Mouse (Mus musculus) forebrain, embryonic 16.5 days (tissue): Measurements from ENCODE around the gene Shld2. TPM values are rescaled to one million over a fixed set of nuclear protein-coding genes. Genes with fewer than 3 reads are reported as not detected.

Source experiments
- ATAC-seq: fragments of 200-750 bp; cut with Nextera tagmentation; 2 replicates; pipeline ENCODE4 v1.8.0; 2017; ENCODE audit warnings: mild to moderate bottlenecking, moderate library complexity
- H3K27ac ChIP-seq: fragments of 300-500 bp; sonication (generic); 2 replicates; pipeline ENCODE4 v1.5.1; 2014; ENCODE audit warnings: low read length, control low read depth
- H3K27me3 ChIP-seq: fragments of 300-500 bp; sonication (generic); replicated peaks from 2 replicates; pipeline ENCODE4 v1.6.1; 2014; ENCODE audit warnings: low read length; ENCODE audit not compliant: control insufficient read depth, insufficient read depth
- H3K36me3 ChIP-seq: fragments of 300-500 bp; sonication (generic); 2 replicates; pipeline ENCODE4 v1.6.1; 2014; ENCODE audit not compliant: control insufficient read depth, insufficient read depth
- H3K4me1 ChIP-seq: fragments of 300-500 bp; sonication (generic); replicated peaks from 2 replicates; pipeline ENCODE4 v1.6.1; 2014; ENCODE audit warnings: low read length; ENCODE audit not compliant: control insufficient read depth, insufficient read depth
- H3K4me2 ChIP-seq: fragments of 300-500 bp; sonication (generic); 2 replicates; pipeline ENCODE4 v1.6.1; 2014; ENCODE audit warnings: mild to moderate bottlenecking, low read length, control low read depth
- H3K4me3 ChIP-seq: fragments of 300-500 bp; sonication (generic); replicated peaks from 2 replicates; pipeline ENCODE4 v1.5.1; 2014; ENCODE audit warnings: mild to moderate bottlenecking, low read length, control low read depth
- H3K9ac ChIP-seq: fragments of 300-500 bp; sonication (generic); replicated peaks from 2 replicates; pipeline ENCODE4 v1.6.1; 2014; ENCODE audit warnings: low read depth, low read length, control low read depth
- H3K9me3 ChIP-seq: fragments of 300-500 bp; sonication (generic); 2 replicates; pipeline ENCODE4 v1.6.1; 2016; ENCODE audit warnings: low read length; ENCODE audit not compliant: control insufficient read depth
- WGBS: fragments of 180-500 bp; shearing (Covaris S2); extraction: QIAGEN DNeasy Blood & Tissue Kit; methylation state at CpG from one replicate; pipeline ENCODE4 v1.1.7; 2014; 5-methylcytosine and 5-hydroxymethylcytosine counted together
- polyA plus RNA-seq: library from polyadenylated mRNA; unstranded; fragments of >200 nt; fragmentation: Nextera tagmentation; extraction: Ambion mirVana; gene quantifications from 2 replicates; pipeline ENCODE4 v1.2.1, GENCODE M21; 2015

Shld2 gene
- polyA plus RNA-seq, 1 experiment from 2014 or later = 6.6 TPM

DNA sequence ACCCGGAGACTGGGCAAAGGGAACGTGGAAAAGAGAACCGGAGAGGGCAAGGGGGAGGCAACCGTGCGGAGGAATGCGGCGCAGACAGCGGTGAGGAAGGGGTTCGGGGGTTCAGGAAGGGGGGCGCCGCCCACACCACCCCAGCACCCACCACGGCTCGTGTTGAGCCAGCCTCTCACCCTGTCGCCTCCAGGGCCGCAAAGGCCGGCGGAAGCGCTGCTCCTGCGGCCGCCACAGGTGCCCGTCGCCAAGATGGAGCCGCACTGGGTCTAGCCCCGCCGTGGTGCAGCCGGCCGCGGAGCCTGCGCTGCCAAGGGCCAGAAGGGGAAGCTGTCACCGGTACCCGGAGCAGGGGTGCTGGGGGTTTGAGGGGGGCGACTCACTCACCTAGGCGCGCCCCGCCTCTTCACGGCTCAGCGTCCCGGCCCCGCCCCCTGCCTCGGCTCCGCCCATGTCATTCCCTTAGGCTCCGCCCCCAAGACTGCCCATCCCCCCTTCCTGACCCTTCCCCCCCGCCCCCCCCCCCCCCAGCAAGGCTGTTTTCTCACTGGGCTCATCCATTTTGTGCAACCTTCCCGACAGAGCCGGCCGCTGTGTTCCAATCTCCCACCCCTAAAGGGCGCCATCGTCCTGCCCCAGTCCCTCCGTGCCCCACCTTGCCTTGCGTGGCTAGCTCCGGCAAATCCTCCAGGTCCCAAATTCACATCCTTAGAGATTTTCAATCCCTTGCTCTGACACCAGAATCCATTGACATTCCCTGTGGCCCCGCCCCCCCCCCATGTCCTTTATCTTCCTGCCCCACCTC lies 108.9 kb downstream of the Shld2 start, which contains the start of gene Gprin2:
Gprin2 (minus strand) TSS at position 423 of the 805 bp plus-strand sequence.
- no peaks in the 10 kb centered on the region for H3K4me1 ChIP-seq
- no peaks in the 10 kb centered on the region for H3K9me3 ChIP-seq
- WGBS = 4% methylated on average over 41 of the region's 52 CpGs
- peak within 1 kb of the TSS; percentile 84 for H3K4me2 ChIP-seq
- peak within 1 kb of the TSS; percentile 24; the same call in 1 of the 2 replicates for H3K27ac ChIP-seq
- ATAC-seq = peak; percentile 75
- H3K36me3 ChIP-seq = no peaks in the 10 kb centered on the region
- H3K9ac ChIP-seq = peak within 1 kb of the TSS; percentile 86
- no peaks in the 10 kb centered on the region; the same call in 1 of the 2 replicates for H3K27me3 ChIP-seq
- peak within 1 kb of the TSS; percentile 82 for H3K4me3 ChIP-seq

GRCm38 (mm10) chr14:34200738-34201230 lies 109.5 kb downstream of the Shld2 start:
- Histone ChIP-seq H3K9me3 (no peaks in the 10 kb centered on the region), H3K4me2 (peak overlapping the region; percentile 84), H3K27ac (no peak overlapping the region), H3K9ac (peak overlapping the region; percentile 86), H3K36me3 (no peaks in the 10 kb centered on the region), H3K27me3 (no peaks in the 10 kb centered on the region; the same call in 1 of the 2 replicates), H3K4me3 (peak overlapping the region; percentile 82), H3K4me1 (no peaks in the 10 kb centered on the region)
- WGBS = 2% methylated on average over 19 of the region's 19 CpGs
- ATAC-seq = peak; percentile 83

DNA sequence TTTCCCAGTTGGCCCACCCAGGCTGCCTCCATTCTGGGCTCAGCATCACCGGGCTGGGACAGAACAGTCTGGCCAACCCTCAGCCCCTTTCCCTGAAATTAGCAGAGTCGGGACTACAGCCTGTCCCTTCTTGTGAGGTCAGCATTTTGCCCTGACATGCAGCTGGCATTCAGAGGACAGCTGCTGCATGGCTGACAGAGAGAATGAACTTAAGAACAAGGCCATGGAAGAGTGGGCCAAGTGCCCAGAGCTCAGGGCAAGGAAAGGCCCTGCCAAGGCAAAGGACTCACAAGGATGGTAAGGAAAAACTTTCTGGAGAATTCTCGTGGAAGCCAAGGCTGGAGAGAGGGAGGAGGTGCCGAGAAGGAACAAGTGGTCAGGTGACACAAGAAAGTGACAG lies 113.6 kb downstream of the Shld2 start:
- Histone ChIP-seq H3K9ac (no peak overlapping the region), H3K4me2 (no peak overlapping the region), H3K9me3 (no peaks in the 10 kb centered on the region), H3K36me3 (no peaks in the 10 kb centered on the region), H3K27ac (no peak overlapping the region), H3K4me3 (no peak overlapping the region), H3K4me1 (no peaks in the 10 kb centered on the region), H3K27me3 (no peaks in the 10 kb centered on the region; the same call in 1 of the 2 replicates)
- no peak for ATAC-seq
- 46% methylated on average over 4 of the region's 4 CpGs for WGBS

DNA sequence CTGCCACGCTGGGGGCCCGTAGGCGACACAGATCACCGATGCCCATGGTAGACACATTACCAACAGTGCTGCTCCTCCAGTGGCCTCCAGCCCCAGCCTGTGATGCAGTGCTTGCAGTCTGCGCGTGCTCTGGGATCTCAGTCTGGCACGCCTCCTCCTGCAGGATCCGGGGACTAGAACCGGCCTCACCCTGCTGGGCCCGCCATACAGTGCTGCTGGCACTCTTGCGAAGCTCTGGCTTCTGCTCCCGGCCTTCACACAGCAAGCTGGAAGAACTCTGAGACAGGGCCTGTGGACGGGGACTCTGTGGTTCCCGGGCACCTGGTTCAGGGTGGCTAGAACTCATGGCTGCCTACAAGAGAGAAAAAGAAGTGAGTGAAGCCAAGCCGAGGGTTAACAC lies 114.8 kb downstream of the Shld2 start:
- no peaks in the 10 kb centered on the region for H3K36me3 ChIP-seq
- H3K9me3 ChIP-seq = no peaks in the 10 kb centered on the region
- no peaks in the 10 kb centered on the region for H3K4me1 ChIP-seq
- no peak overlapping the region for H3K4me3 ChIP-seq
- H3K27ac ChIP-seq = no peak overlapping the region
- no peak overlapping the region for H3K4me2 ChIP-seq
- WGBS = 90% methylated on average over 15 of the region's 15 CpGs
- ATAC-seq = no peak
- no peaks in the 10 kb centered on the region; the same call in 1 of the 2 replicates for H3K27me3 ChIP-seq
- no peak overlapping the region for H3K9ac ChIP-seq

DNA sequence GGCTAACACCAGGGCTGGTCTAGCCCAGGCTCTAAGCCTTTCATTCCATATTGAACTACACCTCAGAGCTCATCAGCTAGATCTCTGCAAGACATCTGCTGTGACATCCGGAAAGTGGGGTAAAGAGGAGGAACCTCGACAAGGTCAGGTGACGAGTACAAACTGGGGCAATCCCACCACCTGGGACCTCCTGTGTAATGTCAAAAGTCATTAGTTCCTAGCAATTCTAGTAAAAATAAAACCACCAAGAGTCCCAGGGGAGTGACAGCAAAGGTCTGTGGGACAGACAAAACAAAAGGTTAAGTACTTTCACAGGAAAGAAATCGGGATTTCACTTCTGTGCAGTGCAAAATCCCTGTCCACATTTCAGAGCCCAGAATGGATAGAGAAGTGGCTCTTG lies 116.4 kb downstream of the Shld2 start:
- H3K9ac ChIP-seq = no peak overlapping the region
- H3K9me3 ChIP-seq = no peaks in the 10 kb centered on the region
- no peaks in the 10 kb centered on the region for H3K4me1 ChIP-seq
- no peak overlapping the region for H3K4me2 ChIP-seq
- H3K4me3 ChIP-seq = no peak overlapping the region
- WGBS = 89% methylated on average over 4 of the region's 4 CpGs
- ATAC-seq = no peak
- H3K27ac ChIP-seq = no peak overlapping the region
- H3K27me3 ChIP-seq = no peaks in the 10 kb centered on the region
- H3K36me3 ChIP-seq = no peaks in the 10 kb centered on the region

DNA sequence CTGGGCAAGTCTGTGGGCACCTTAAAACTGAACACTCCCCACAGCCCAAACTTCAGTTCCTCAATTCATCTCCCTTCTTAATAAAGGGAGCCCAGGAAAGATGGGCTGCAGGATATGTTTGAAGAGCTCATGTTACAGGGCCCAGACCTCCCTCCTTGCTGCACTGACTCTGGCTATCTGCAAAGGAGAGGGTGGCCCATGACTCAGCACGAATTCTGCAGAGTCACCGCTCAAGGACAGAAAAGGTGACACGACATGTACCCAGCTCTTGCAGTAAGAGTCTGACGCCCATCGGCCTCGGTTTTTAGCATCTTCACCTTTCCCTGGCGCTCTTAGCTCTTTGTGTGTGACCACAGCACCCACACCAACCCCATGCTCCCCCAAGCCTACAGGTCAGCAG lies 119.9 kb downstream of the Shld2 start:
- Histone ChIP-seq H3K4me2 (no peak overlapping the region), H3K27me3 (no peaks in the 10 kb centered on the region), H3K4me1 (no peaks in the 10 kb centered on the region), H3K4me3 (no peak overlapping the region), H3K9me3 (no peaks in the 10 kb centered on the region), H3K36me3 (no peaks in the 10 kb centered on the region), H3K9ac (no peak overlapping the region), H3K27ac (no peak overlapping the region)
- no peak for ATAC-seq
- 77% methylated on average over 7 of the region's 7 CpGs for WGBS

DNA sequence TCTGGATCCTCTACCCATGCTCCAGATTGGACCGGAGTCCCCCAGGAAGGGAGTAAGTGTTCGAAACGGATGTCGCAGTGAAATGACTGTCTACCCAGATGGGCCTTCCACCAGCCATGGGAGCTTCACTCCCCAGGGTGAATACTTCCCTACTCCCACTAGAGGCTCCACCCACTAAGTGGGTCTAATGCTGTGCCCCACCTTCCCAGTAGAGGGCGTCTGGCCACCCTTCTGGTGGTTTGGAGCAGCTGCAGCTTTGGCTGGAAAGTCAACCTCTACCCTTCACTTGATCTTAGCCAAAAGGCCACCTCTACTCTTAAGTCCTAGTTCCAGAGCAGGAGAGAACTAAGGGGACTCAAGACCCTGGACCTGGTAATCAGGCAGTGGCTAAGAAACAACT lies 121.7 kb downstream of the Shld2 start:
- H3K36me3 ChIP-seq = no peaks in the 10 kb centered on the region
- no peak overlapping the region for H3K27ac ChIP-seq
- H3K9ac ChIP-seq = no peak overlapping the region
- ATAC-seq = no peak
- H3K4me1 ChIP-seq = no peaks in the 10 kb centered on the region
- WGBS = 66% methylated on average over 5 of the region's 5 CpGs
- H3K9me3 ChIP-seq = no peaks in the 10 kb centered on the region
- no peaks in the 10 kb centered on the region for H3K27me3 ChIP-seq
- H3K4me3 ChIP-seq = no peak overlapping the region
- no peak overlapping the region for H3K4me2 ChIP-seq

Other genes with a start within 250 kb of the Shld2 start
- gene Anxa8, start 224.5 kb downstream of the Shld2 start, polyA plus RNA-seq = 0.37 TPM in 1 of 2 replicates, not detected in the other
- gene A630023A22Rik, start 207.7 kb downstream of the Shld2 start, polyA plus RNA-seq = not detected in 2 replicates
- gene Npy4r, start 158.0 kb downstream of the Shld2 start, polyA plus RNA-seq = 0.11 TPM in 2 replicates
- 4.2 and 6.1 TPM in 2 replicates for gene Gprin2, start 108.8 kb downstream of the Shld2 start, polyA plus RNA-seq
- 0.61 TPM in 2 replicates for gene Syt15, start 90.9 kb downstream of the Shld2 start, polyA plus RNA-seq
- gene Glud1, start 234 bp upstream of the Shld2 start, polyA plus RNA-seq = 86.0 and 94.3 TPM in 2 replicates
- gene Fam25c, start 44.9 kb upstream of the Shld2 start, polyA plus RNA-seq = 0.97 TPM in 1 of 2 replicates, not detected in the other
- gene Sncg, start 64.3 kb upstream of the Shld2 start, polyA plus RNA-seq = 1.9 and 4.2 TPM in 2 replicates
- 3.9 and 4.8 TPM in 2 replicates for gene Mmrn2, start 65.0 kb upstream of the Shld2 start, polyA plus RNA-seq
- 21.1 and 25.2 TPM in 2 replicates for gene Bmpr1a, start 192.8 kb upstream of the Shld2 start, polyA plus RNA-seq
- not detected in 2 replicates for gene 9230112D13Rik, start 212.3 kb upstream of the Shld2 start, polyA plus RNA-seq